11 mouse cellular contexts compared by ENCODE assay signal in the genomic region with DNA sequence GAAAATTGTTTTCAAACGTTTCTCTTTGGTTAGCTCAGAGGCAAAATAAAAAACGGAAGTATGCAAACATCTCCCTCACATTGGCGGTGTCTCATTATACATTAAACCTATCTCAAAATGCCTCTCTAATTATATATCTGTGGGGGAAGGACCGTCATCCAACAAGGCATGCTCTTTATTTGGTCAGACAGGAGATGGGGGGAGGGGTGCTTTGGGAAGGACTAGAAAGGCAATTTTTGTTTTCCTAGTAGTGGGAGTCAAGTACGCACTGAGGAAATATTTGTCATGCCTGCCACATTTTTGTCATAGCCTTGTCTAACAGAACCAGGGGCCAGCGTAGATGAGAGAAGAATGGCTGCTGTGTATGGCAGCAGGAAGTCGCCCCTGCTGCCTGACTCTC. TPM values are rescaled to one million over a fixed set of nuclear protein-coding genes. Genes with fewer than 3 reads are reported as not detected.
DNase-seq lines count a peak whose midpoint lies in the region; ATAC-seq lines count a peak whose summit lies in the region.
"Had no signal": no experiment of that assay in that cellular context is flagged by ENCODE, and none has a peak within 500 bp of the region (broad histone marks: within the 10 kb centered on the region; RNA-seq: fewer than 3 reads in every experiment).

A gene (minus strand): TSS at position 101 of the 400 bp plus-strand sequence.

- no peaks in the 10 kb centered on the region for H3K27me3 ChIP-seq in heart, embryonic 10.5 days (ENCODE audit: insufficient read depth, poor library complexity, severe bottlenecking)
- H3K27me3 ChIP-seq in limb, embryonic 15.5 days, result no peaks in the 10 kb centered on the region
- no peaks in the 10 kb centered on the region for H3K27me3 ChIP-seq in midbrain, embryonic 14.5 days (ENCODE audit: control insufficient read depth, insufficient read depth, low read length)
- H3K27me3 ChIP-seq: liver, embryonic 15.5 days; neural tube, embryonic 12.5 days had no signal

- 56% methylated on average over 7 of the region's 7 CpGs for WGBS in heart, embryonic 10.5 days
- WGBS in limb, embryonic 15.5 days, result 49% methylated on average over 7 of the region's 7 CpGs
- WGBS in midbrain, embryonic 14.5 days, result 81% methylated on average over 7 of the region's 7 CpGs

- no peaks in the 10 kb centered on the region for H3K9me3 ChIP-seq in heart, embryonic 10.5 days
- H3K9me3 ChIP-seq in limb, embryonic 15.5 days, result no peaks in the 10 kb centered on the region
- no peaks in the 10 kb centered on the region for H3K9me3 ChIP-seq in midbrain, embryonic 14.5 days (ENCODE audit: control insufficient read depth, low read length)
- H3K9me3 ChIP-seq: liver, embryonic 15.5 days; neural tube, embryonic 12.5 days had no signal

- no peak within 1 kb of the TSS for H3K9ac ChIP-seq in limb, embryonic 15.5 days
- H3K9ac ChIP-seq in midbrain, embryonic 14.5 days (replicated peaks; ENCODE audit: low read length), result no peak within 1 kb of the TSS
- H3K9ac ChIP-seq: liver, embryonic 15.5 days; neural tube, embryonic 12.5 days had no signal

- DNase-seq in heart, adult 18-20 months, result no peak
- DNase-seq in heart, adult 11 months, result no peak
- DNase-seq in right cerebral cortex, adult 18-20 months, result peak; percentile 8
- DNase-seq in right cerebral cortex, postnatal 25 days, result no peak
- DNase-seq in heart, embryonic 10.5 days (ENCODE audit: low spot score), result no peak
- DNase-seq in midbrain, embryonic 14.5 days, result no peak

- H3K4me2 ChIP-seq in limb, embryonic 15.5 days, result no peak within 1 kb of the TSS
- H3K4me2 ChIP-seq in midbrain, embryonic 14.5 days (ENCODE audit: low read length), result no peak within 1 kb of the TSS
- H3K4me2 ChIP-seq: liver, embryonic 15.5 days; neural tube, embryonic 12.5 days had no signal

- ATAC-seq in limb, embryonic 15.5 days (ENCODE audit: insufficient number of reproducible peaks, low FRiP score, low TSS enrichment, low read depth), result no peak
- no peak for ATAC-seq in monocyte, adult 5-6 weeks (replicated peaks; ENCODE audit: insufficient number of reproducible peaks, low FRiP score, low TSS enrichment, poor library complexity, severe bottlenecking)
- no peak for ATAC-seq in midbrain, embryonic 14.5 days (ENCODE audit: low FRiP score, low TSS enrichment)
- ATAC-seq: CD4-positive, CD25-positive, alpha-beta regulatory T cell, adult 4 months had no signal

- H3K4me1 ChIP-seq in heart, embryonic 10.5 days, result no peaks in the 10 kb centered on the region
- H3K4me1 ChIP-seq in limb, embryonic 15.5 days, result no peaks in the 10 kb centered on the region
- H3K4me1 ChIP-seq in midbrain, embryonic 14.5 days (ENCODE audit: control insufficient read depth, insufficient read depth, low read length), result no peaks in the 10 kb centered on the region
- H3K4me1 ChIP-seq: liver, embryonic 15.5 days; neural tube, embryonic 12.5 days had no signal

- no peaks in the 10 kb centered on the region for H3K36me3 ChIP-seq in heart, embryonic 10.5 days
- H3K36me3 ChIP-seq in limb, embryonic 15.5 days, result no peaks in the 10 kb centered on the region
- H3K36me3 ChIP-seq in midbrain, embryonic 14.5 days (ENCODE audit: control insufficient read depth, insufficient read depth, low read length), result no peaks in the 10 kb centered on the region
- H3K36me3 ChIP-seq: liver, embryonic 15.5 days; neural tube, embryonic 12.5 days had no signal

- H3K27ac ChIP-seq in heart, embryonic 10.5 days, result no peak within 1 kb of the TSS
- H3K27ac ChIP-seq in limb, embryonic 15.5 days, result peak within 1 kb of the TSS; percentile 43; the same call in 1 of the 2 replicates
- H3K27ac ChIP-seq in midbrain, embryonic 14.5 days (replicated peaks; ENCODE audit: low read depth, low read length), result no peak within 1 kb of the TSS
- H3K27ac ChIP-seq: liver, embryonic 15.5 days; neural tube, embryonic 12.5 days had no signal

- no peak within 1 kb of the TSS for H3K4me3 ChIP-seq in heart, embryonic 10.5 days
- no peak within 1 kb of the TSS for H3K4me3 ChIP-seq in limb, embryonic 15.5 days
- no peak within 1 kb of the TSS for H3K4me3 ChIP-seq in midbrain, embryonic 14.5 days (replicated peaks; ENCODE audit: low read depth, low read length)
- H3K4me3 ChIP-seq: liver, embryonic 15.5 days; neural tube, embryonic 12.5 days had no signal

RNA-seq across cellular contexts. Expression of the gene that starts here (rescaled TPM):
- total RNA-seq in heart, adult 18-20 months (2021), result 10 to 100 TPM; 79.3 to 88.2 TPM
- 11.7 and 19.0 TPM in 2 replicates for polyA plus RNA-seq in heart, embryonic 10.5 days (2016; fragmentation: Nextera tagmentation; extraction: Ambion mirVana)
- polyA plus RNA-seq in limb, embryonic 15.5 days (2015; fragmentation: Nextera tagmentation; extraction: Ambion mirVana), result 8.4 and 10.1 TPM in 2 replicates
- total RNA-seq in monocyte, adult 5-6 weeks (2017), result 1.9 TPM in 1 of 3 replicates, not detected in the others
- polyA plus RNA-seq in midbrain, embryonic 14.5 days (2014; fragmentation: Nextera tagmentation; extraction: Ambion mirVana), result 2.3 and 4.2 TPM in 2 replicates

Comparison
In these comparisons a context has a peak if more than half of its experiments do, and no peak if none do; other contexts are left out.
1. RNA of the gene that starts here (total RNA-seq): 79.3 to 88.2 TPM in heart, adult 18-20 months; 1.9 TPM in monocyte, adult 5-6 weeks; every median in the first group is over 10 times any median in the second.